Mouse (Mus musculus): ENCODE measurements around the gene Radil.

GRCm38 (mm10) chr5:142442045-142442440 is 108.9 kb downstream of the Radil start:
- TF ChIP-seq CTCF (IDR thresholded peaks at IDR 0.05; ENCODE audit: insufficient read depth, low read depth, low read length) = no peak
- no peak for TF ChIP-seq POLR2A (IDR thresholded peaks at IDR 0.05; ENCODE audit: insufficient read depth, low read depth, low read length)

Measured in olfactory bulb, adult 2 months (tissue).